Mouse (Mus musculus) frontal cortex, adult (tissue): Measurements from ENCODE around the gene Pygl.
"Not testable (repeated sequence)": the region's sequence is repeated elsewhere in the genome, so short reads cannot be mapped to it uniquely, and the experiment has no call there.

Experiments
- ATAC-seq: cut with Nextera tagmentation; 2 replicates; pipeline ENCODE4 v1.9.2; 2017; ENCODE audit warnings: mild to moderate bottlenecking, moderate library complexity, mixed read lengths; ENCODE audit not compliant: low TSS enrichment

The Pygl gene

GRCm38 (mm10) chr12:70157292-70158066 is 73.8 kb downstream of the Pygl start:
- ATAC-seq = peak; percentile 76

- ATAC-seq = no peak
Observed at GRCm38 (mm10) chr12:70156222-70156621, 75.1 kb downstream of the Pygl start.

GRCm38 (mm10) chr12:70153842-70154241 is 77.4 kb downstream of the Pygl start, which contains the start of gene Abhd12b:
Abhd12b (plus strand) TSS chr12:70154142.
- ATAC-seq = no peak

GRCm38 (mm10) chr12:70148631-70149265 is 82.5 kb downstream of the Pygl start:
- peak; percentile 46 for ATAC-seq

GRCm38 (mm10) chr12:70147986-70148630 is 83.2 kb downstream of the Pygl start:
- ATAC-seq = no peak

GRCm38 (mm10) chr12:70145586-70145985 is 85.7 kb downstream of the Pygl start:
- no peak for ATAC-seq

- peak; percentile 50; the same call in 1 of the 2 replicates for ATAC-seq
Observed at GRCm38 (mm10) chr12:70144637-70145448, 86.4 kb downstream of the Pygl start.

GRCm38 (mm10) chr12:70144106-70144587 is 87.1 kb downstream of the Pygl start:
- not testable (repeated sequence) for ATAC-seq

- ATAC-seq = no peak
Observed at GRCm38 (mm10) chr12:70140993-70141576, 90.2 kb downstream of the Pygl start.
